Mouse (Mus musculus) gastrocnemius, adult 2 months (tissue): ENCODE results near the gene Kcne1. TPM values are rescaled to one million over a fixed set of nuclear protein-coding genes. Genes with fewer than 3 reads are reported as not detected.

Experiments used
- DNase-seq: peaks from one replicate; pipeline ENCODE4 v3.0.0; 2022
- H3K27ac ChIP-seq: fragments of 200-600 bp; 2 replicates; pipeline ENCODE4 v1.8.1; 2022; ENCODE audit warnings: mild to moderate bottlenecking
- H3K4me3 ChIP-seq: fragments of 200-600 bp; 2 replicates; pipeline ENCODE4 v1.8.1; 2022; ENCODE audit warnings: mild to moderate bottlenecking, moderate library complexity
- CTCF ChIP-seq: fragments of 200-600 bp; IDR thresholded peaks from 2 replicates; pipeline ENCODE4 v1.8.1; 2022; ENCODE audit warnings: antibody characterized with exemption, mild to moderate bottlenecking, moderate library complexity
- intact Hi-C: fragments of 180-260 bp; cut with DNase I; formaldehyde crosslinking; loops from one replicate; pipeline ENCODE4 v1.15.1; 2025
- total RNA-seq, 2 experiments: library from RNA; stranded (reverse); gene quantifications; 2 replicates each; pipeline ENCODE4 v1.2.3; 2021

Gene Kcne1
- total RNA-seq, 2 experiments from 2014 or later, result not detected

GRCm38 (mm10) chr16:92353295-92353694, 6.0 kb downstream of the Kcne1 start:
- intact Hi-C loops, result no loop called here

GRCm38 (mm10) chr16:92348941-92349340, 10.3 kb downstream of the Kcne1 start:
- H3K27ac ChIP-seq, result no peak overlapping the region
- H3K4me3 ChIP-seq, result no peak overlapping the region
- TF ChIP-seq CTCF, result no peak
- peak; percentile 39 for DNase-seq
- intact Hi-C loops, result no loop called here

More at GRCm38 (mm10) chr16:92353295-92353694, 6.0 kb downstream of the Kcne1 start:
- H3K27ac ChIP-seq, result no peak overlapping the region
- TF ChIP-seq CTCF, result no peak
- DNase-seq, result no peak
- H3K4me3 ChIP-seq, result no peak overlapping the region

GRCm38 (mm10) chr16:92346297-92346916, 12.9 kb downstream of the Kcne1 start:
- H3K27ac ChIP-seq, result no peak overlapping the region
- intact Hi-C loops, result no loop called here

GRCm38 (mm10) chr16:92345177-92345576, 14.1 kb downstream of the Kcne1 start:
- DNase-seq, result no peak
- intact Hi-C loops, result no loop called here
- Histone ChIP-seq H3K27ac (no peak overlapping the region), H3K4me3 (no peak overlapping the region)
- TF ChIP-seq CTCF, result no peak

More at GRCm38 (mm10) chr16:92346297-92346916, 12.9 kb downstream of the Kcne1 start:
- TF ChIP-seq CTCF, result no peak
- no peak for DNase-seq
- no peak overlapping the region for H3K4me3 ChIP-seq

- TF ChIP-seq CTCF, result peak; percentile 81
- intact Hi-C loops, result loop anchor here (2.0 to 5.0 kb wide), 3 partner anchors 41 to 138 kb away; no protein-coding TSS in a partner anchor
- Histone ChIP-seq H3K27ac (0 out of 2 replicates have a peak overlapping the region, but pooled peaks have one; percentile 1), H3K4me3 (peak overlapping the region; percentile 70)
- peak; percentile 66 for DNase-seq
These were observed 18.4 kb downstream of the Kcne1 start for GRCm38 (mm10) chr16:92340612-92341511.

- intact Hi-C loops, result no loop called here
- Histone ChIP-seq H3K4me3 (no peak overlapping the region), H3K27ac (no peak overlapping the region)
- DNase-seq, result peak; percentile 79
- peak; percentile 91 for TF ChIP-seq CTCF
These were observed 23.0 kb downstream of the Kcne1 start for GRCm38 (mm10) chr16:92336280-92336679.

GRCm38 (mm10) chr16:92334600-92334999, 24.7 kb downstream of the Kcne1 start:
- intact Hi-C loops, result loop anchor here (2.0 kb wide), 1 partner anchor 20 kb away; no protein-coding TSS in a partner anchor
- no peak for TF ChIP-seq CTCF

GRCm38 (mm10) chr16:92330966-92331365, 28.3 kb downstream of the Kcne1 start:
- H3K27ac ChIP-seq, result no peak overlapping the region
- no peak for TF ChIP-seq CTCF
- intact Hi-C loops, result no loop called here
- no peak for DNase-seq
- no peak overlapping the region for H3K4me3 ChIP-seq

More at GRCm38 (mm10) chr16:92334600-92334999, 24.7 kb downstream of the Kcne1 start:
- no peak for DNase-seq
- H3K4me3 ChIP-seq, result no peak overlapping the region
- H3K27ac ChIP-seq, result no peak overlapping the region

GRCm38 (mm10) chr16:92327911-92328310, 31.4 kb downstream of the Kcne1 start:
- DNase-seq, result peak; percentile 48
- Histone ChIP-seq H3K4me3 (no peak overlapping the region), H3K27ac (no peak overlapping the region)
- intact Hi-C loops, result no loop called here
- no peak for TF ChIP-seq CTCF

GRCm38 (mm10) chr16:92325062-92325406, 34.2 kb downstream of the Kcne1 start:
- intact Hi-C loops, result no loop called here
- H3K4me3 ChIP-seq, result no peak overlapping the region
- no peak for DNase-seq
- no peak for TF ChIP-seq CTCF
- H3K27ac ChIP-seq, result no peak overlapping the region

GRCm38 (mm10) chr16:92324309-92325061, 34.8 kb downstream of the Kcne1 start:
- H3K4me3 ChIP-seq, result no peak overlapping the region
- no peak overlapping the region for H3K27ac ChIP-seq
- DNase-seq, result no peak
- intact Hi-C loops, result no loop called here
- no peak for TF ChIP-seq CTCF

GRCm38 (mm10) chr16:92321341-92321740, 37.9 kb downstream of the Kcne1 start, which contains the start of gene Fam243:
TSS of gene Fam243 (minus strand) at chr16:92321441.
- no peak for DNase-seq
- no peak for TF ChIP-seq CTCF
- no peak within 1 kb of the TSS for H3K27ac ChIP-seq
- intact Hi-C loops, result no loop called here
- no peak within 1 kb of the TSS for H3K4me3 ChIP-seq
